Mouse (Mus musculus) midbrain, embryonic 13.5 days (tissue): ENCODE measurements at regions not wholly inside any gene's neighbourhood (a gene's known extent, or its start where the extent isn't known, plus 50 kb on each side); places are given as distances from the start of the nearest gene placed in this dataset.

ENCODE experiments used
- ATAC-seq: fragments of 200-750 bp; cut with Nextera tagmentation; 2 replicates; pipeline ENCODE4 v1.8.0; 2017; ENCODE audit warnings: mild to moderate bottlenecking, moderate TSS enrichment, moderate library complexity
- H3K27ac ChIP-seq: fragments of 300-500 bp; sonication (generic); 2 replicates; pipeline ENCODE4 v1.5.1; 2015; ENCODE audit warnings: inconsistent platforms, mild to moderate bottlenecking, moderate library complexity
- H3K27me3 ChIP-seq: fragments of 300-500 bp; sonication (generic); 2 replicates; pipeline ENCODE4 v1.6.1; 2015; ENCODE audit warnings: mild to moderate bottlenecking, inconsistent platforms
- H3K36me3 ChIP-seq: fragments of 300-500 bp; sonication (generic); 2 replicates; pipeline ENCODE4 v1.6.1; 2015; ENCODE audit warnings: mild to moderate bottlenecking, inconsistent platforms
- H3K4me1 ChIP-seq: fragments of 300-500 bp; sonication (generic); replicated peaks from 2 replicates; pipeline ENCODE4 v1.6.1; 2015; ENCODE audit warnings: inconsistent platforms
- H3K4me2 ChIP-seq: fragments of 300-500 bp; sonication (generic); replicated peaks from 2 replicates; pipeline ENCODE4 v1.6.1; 2015; ENCODE audit warnings: moderate library complexity, mild to moderate bottlenecking, inconsistent platforms
- H3K4me3 ChIP-seq: fragments of 300-500 bp; sonication (generic); replicated peaks from 2 replicates; pipeline ENCODE4 v1.5.1; 2015; ENCODE audit warnings: mild to moderate bottlenecking, inconsistent platforms
- H3K9ac ChIP-seq: fragments of 300-500 bp; sonication (generic); replicated peaks from 2 replicates; pipeline ENCODE4 v1.6.1; 2015; ENCODE audit warnings: mild to moderate bottlenecking, inconsistent platforms
- H3K9me3 ChIP-seq: fragments of 300-500 bp; sonication (generic); 2 replicates; pipeline ENCODE4 v1.6.1; 2016; ENCODE audit warnings: mild to moderate bottlenecking, inconsistent platforms
- WGBS: fragments of 180-500 bp; shearing (Covaris S2); methylation state at CpG from one replicate; pipeline ENCODE4 v1.1.7; 2015; 5-methylcytosine and 5-hydroxymethylcytosine counted together

- Histone ChIP-seq H3K4me2 (no peak overlapping the region), H3K4me3 (no peak overlapping the region), H3K27me3 (peaks cover 9% of the 10 kb centered on the region; the same call in 1 of the 2 replicates), H3K9ac (no peak overlapping the region), H3K27ac (no peak overlapping the region), H3K4me1 (peaks cover 20% of the 10 kb centered on the region; the same call in 1 of the 2 replicates), H3K36me3 (no peaks in the 10 kb centered on the region), H3K9me3 (no peaks in the 10 kb centered on the region)
- WGBS: 42% methylated on average over 1 of the region's 1 CpGs
- ATAC-seq: no peak
Measured at GRCm38 (mm10) chr7:136136666-136137065, 420.5 kb upstream of the Mki67 start.

- Histone ChIP-seq H3K4me2 (no peak overlapping the region), H3K27ac (no peak overlapping the region), H3K9ac (no peak overlapping the region), H3K4me1 (peaks cover 20% of the 10 kb centered on the region; the same call in 1 of the 2 replicates), H3K4me3 (no peak overlapping the region), H3K36me3 (no peaks in the 10 kb centered on the region), H3K27me3 (peaks cover 9% of the 10 kb centered on the region; the same call in 1 of the 2 replicates), H3K9me3 (no peaks in the 10 kb centered on the region)
- no peak for ATAC-seq
- whole genome bisulfite sequencing: 92% methylated on average over 2 of the region's 2 CpGs
Measured at GRCm38 (mm10) chr7:136137341-136137740, 421.2 kb upstream of the Mki67 start.

DNA sequence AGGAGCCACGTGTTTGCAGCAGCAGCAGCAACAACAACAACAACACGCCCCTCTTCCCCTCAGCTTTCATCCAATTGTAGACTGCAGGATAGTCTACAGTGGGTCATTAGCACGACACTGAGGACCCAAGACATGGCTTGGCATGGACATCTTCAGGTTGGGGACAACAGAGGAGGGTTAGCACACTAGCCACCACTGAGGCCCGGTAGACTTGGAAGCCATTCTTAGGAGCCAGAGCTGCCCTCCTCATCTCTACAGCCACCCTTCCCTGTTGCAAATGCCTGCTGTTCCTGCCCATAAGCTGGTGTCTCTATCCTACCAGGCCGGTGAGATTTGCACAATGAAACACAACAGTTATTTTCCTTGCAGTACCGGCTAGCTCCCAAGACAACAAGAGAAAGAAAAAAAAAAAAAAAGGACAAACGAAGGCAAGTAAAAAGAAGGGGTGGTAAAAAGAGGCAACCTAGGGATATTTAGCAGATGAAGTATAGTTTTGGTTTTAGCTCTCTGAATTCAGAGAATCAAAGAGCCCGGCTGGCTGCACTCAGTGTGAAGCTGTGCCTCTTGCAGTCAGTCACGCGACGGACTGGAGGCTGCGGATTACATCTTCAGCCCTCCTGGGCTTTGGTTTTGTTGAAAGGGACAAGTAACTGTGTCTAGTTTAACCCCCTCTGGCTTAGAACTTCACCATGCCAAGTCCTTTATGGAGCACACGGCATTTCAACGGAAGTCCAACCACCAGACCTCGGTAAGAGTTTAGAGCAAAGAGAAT is 421.9 kb upstream of the Mki67 start:
- 33% methylated on average over 15 of the region's 15 CpGs for WGBS
- H3K27ac ChIP-seq: no peak overlapping the region
- H3K9me3 ChIP-seq: no peaks in the 10 kb centered on the region
- no peaks in the 10 kb centered on the region for H3K36me3 ChIP-seq
- H3K9ac ChIP-seq: no peak overlapping the region
- H3K4me2 ChIP-seq: no peak overlapping the region
- peaks cover 20% of the 10 kb centered on the region; the same call in 1 of the 2 replicates for H3K4me1 ChIP-seq
- ATAC-seq: no peak
- no peak overlapping the region for H3K4me3 ChIP-seq
- H3K27me3 ChIP-seq: peaks cover 9% of the 10 kb centered on the region; the same call in 1 of the 2 replicates

DNA sequence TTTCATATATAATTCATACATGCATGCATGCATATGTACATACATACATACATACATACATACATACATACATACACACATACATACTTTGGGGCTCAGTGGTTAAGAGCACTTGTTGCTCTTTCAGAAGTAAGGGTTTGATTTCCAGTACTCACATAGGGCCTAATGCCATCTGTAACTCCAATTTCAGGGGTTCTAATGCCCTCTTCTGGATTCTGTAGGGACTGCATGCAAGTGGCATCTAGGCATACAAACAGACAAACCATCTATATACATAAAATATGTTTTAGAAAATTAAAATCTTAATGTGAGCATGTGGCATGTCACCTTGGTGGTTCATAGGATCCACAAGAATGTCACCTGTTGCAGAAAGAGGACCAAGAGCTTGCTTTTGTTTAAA is 426.7 kb upstream of the Mki67 start:
- no peak overlapping the region for H3K4me2 ChIP-seq
- no peak overlapping the region for H3K9ac ChIP-seq
- H3K4me3 ChIP-seq: no peak overlapping the region
- peaks cover 7% of the 10 kb centered on the region; the same call in 1 of the 2 replicates for H3K4me1 ChIP-seq
- no peaks in the 10 kb centered on the region for H3K9me3 ChIP-seq
- no peaks in the 10 kb centered on the region for H3K36me3 ChIP-seq
- H3K27ac ChIP-seq: no peak overlapping the region
- no peak for ATAC-seq
- H3K27me3 ChIP-seq: peaks cover 9% of the 10 kb centered on the region; the same call in 1 of the 2 replicates

DNA sequence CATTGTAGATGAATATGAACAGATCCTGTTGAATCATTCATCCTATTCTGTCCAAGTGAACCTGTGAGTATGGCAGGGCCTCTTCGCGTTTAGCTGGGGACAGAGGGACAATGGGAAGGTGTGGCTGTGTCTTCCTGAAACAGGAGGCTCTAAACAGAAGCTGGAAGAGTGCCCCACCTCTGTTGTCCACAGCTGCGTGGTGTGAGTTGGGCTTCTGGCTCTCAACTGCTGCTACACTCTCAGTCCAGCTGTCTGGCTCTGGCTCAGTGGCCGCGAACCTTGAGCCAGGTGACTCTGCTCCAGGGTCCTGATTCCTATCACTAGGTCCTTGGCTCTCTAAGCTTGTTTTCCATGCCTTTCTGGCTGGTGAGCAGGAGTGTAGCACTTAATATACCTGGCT is 434.0 kb upstream of the Mki67 start:
- Histone ChIP-seq H3K9me3 (no peaks in the 10 kb centered on the region), H3K4me3 (no peak overlapping the region), H3K9ac (no peak overlapping the region), H3K27ac (no peak overlapping the region), H3K4me1 (peaks cover 13% of the 10 kb centered on the region), H3K4me2 (no peak overlapping the region), H3K27me3 (no peaks in the 10 kb centered on the region), H3K36me3 (no peaks in the 10 kb centered on the region)
- 57% methylated on average over 5 of the region's 5 CpGs for WGBS
- ATAC-seq: no peak

DNA sequence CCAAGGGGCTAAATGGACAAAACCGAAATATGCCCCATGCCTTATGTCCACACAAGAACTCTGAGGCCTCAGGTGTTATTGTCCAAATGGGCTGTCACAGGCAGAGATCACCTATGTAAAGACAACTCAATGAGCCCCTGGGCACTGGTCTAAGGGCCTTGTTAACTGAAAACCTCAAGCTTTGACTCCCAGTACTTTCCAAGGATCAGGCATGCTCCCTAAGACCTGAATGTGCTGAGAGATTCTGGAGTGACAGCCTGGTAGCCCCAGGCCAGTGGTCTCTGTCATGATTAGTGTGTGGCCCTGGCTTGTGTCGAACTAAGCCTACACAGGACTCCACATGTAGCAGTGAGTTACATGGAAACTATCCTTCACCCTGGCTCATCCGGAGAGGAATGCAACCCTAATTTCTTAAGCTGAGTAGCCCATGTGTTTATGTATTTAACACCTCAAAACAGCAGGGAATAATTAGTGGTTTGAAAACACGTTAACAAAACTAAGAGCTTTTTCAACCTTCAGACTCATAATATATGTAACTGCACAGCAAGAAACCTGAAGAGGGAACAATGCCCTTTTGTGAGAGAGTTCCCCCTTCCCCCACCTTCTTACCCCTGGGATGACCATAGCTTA is 435.3 kb upstream of the Mki67 start:
- WGBS: 42% methylated on average over 4 of the region's 4 CpGs
- no peak for ATAC-seq
- Histone ChIP-seq H3K9ac (no peak overlapping the region), H3K4me3 (no peak overlapping the region), H3K36me3 (no peaks in the 10 kb centered on the region), H3K4me1 (peaks cover 13% of the 10 kb centered on the region), H3K27me3 (no peaks in the 10 kb centered on the region), H3K27ac (no peak overlapping the region), H3K9me3 (no peaks in the 10 kb centered on the region), H3K4me2 (no peak overlapping the region)

GRCm38 (mm10) chr7:136152470-136152869 is 436.3 kb upstream of the Mki67 start:
- Histone ChIP-seq H3K36me3 (no peaks in the 10 kb centered on the region), H3K4me2 (no peak overlapping the region), H3K27ac (no peak overlapping the region), H3K4me1 (peaks cover 13% of the 10 kb centered on the region), H3K4me3 (no peak overlapping the region), H3K9me3 (no peaks in the 10 kb centered on the region), H3K27me3 (no peaks in the 10 kb centered on the region), H3K9ac (no peak overlapping the region)
- ATAC-seq: no peak
- WGBS: 33% methylated on average over 5 of the region's 5 CpGs

DNA sequence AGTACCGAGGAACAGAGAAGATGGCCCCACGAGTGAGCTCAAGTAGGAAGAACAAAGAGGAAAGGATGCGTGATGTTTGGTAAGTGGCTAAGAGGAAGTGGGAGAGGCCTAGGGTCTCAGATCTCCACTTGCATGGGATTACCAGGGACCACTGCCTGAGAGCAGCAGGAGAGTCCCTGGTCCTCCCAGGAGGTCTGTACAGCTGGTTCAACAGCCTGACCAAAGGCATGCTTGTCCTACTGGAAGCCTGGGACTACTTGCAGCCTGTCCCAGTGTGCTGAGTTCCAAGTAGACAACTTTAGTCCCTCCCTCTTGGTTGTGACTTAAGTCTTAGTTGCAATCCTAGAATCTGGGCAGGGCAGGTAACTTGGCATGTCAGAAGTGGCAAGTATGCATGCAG is 437.5 kb upstream of the Mki67 start:
- Histone ChIP-seq H3K27ac (no peak overlapping the region), H3K4me1 (peaks cover 13% of the 10 kb centered on the region), H3K27me3 (no peaks in the 10 kb centered on the region), H3K36me3 (no peaks in the 10 kb centered on the region), H3K4me2 (no peak overlapping the region), H3K4me3 (no peak overlapping the region), H3K9ac (no peak overlapping the region), H3K9me3 (no peaks in the 10 kb centered on the region)
- WGBS: 74% methylated on average over 3 of the region's 3 CpGs
- ATAC-seq: no peak

DNA sequence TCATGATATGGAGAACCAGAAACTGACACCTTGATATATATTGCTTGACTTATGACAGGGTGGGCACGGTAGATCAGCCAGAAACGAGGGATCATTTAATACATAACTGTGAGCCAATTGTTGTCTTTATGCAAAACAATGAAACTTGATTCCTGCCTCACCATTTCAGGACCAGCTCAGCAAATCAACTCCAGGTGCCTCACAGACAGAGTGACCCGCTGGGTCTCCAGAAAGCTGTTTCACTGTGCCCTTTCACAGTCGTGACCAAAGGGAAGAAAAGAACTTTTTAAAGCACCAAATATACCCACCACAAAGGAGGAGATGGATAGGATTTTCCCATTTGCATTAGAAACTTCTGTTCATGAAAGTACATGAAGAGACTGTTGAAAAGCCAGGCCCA is 443.0 kb upstream of the Mki67 start:
- Histone ChIP-seq H3K9ac (no peak overlapping the region), H3K4me3 (no peak overlapping the region), H3K9me3 (no peaks in the 10 kb centered on the region), H3K4me1 (no peaks in the 10 kb centered on the region), H3K4me2 (no peak overlapping the region), H3K27ac (no peak overlapping the region), H3K36me3 (no peaks in the 10 kb centered on the region), H3K27me3 (no peaks in the 10 kb centered on the region)
- no peak for ATAC-seq
- WGBS: 37% methylated on average over 4 of the region's 4 CpGs

- ATAC-seq: no peak
- WGBS: 86% methylated on average over 2 of the region's 2 CpGs
- no peaks in the 10 kb centered on the region for H3K36me3 ChIP-seq
Measured at GRCm38 (mm10) chr7:136161526-136161925, 445.4 kb upstream of the Mki67 start.

GRCm38 (mm10) chr7:136164834-136165233 is 448.7 kb upstream of the Mki67 start:
- 92% methylated on average over 5 of the region's 5 CpGs for WGBS
- H3K9me3 ChIP-seq: no peaks in the 10 kb centered on the region
- no peak overlapping the region for H3K4me2 ChIP-seq
- H3K27ac ChIP-seq: no peak overlapping the region
- ATAC-seq: no peak
- H3K4me3 ChIP-seq: no peak overlapping the region
- no peaks in the 10 kb centered on the region for H3K4me1 ChIP-seq
- no peaks in the 10 kb centered on the region for H3K36me3 ChIP-seq
- H3K27me3 ChIP-seq: no peaks in the 10 kb centered on the region
- no peak overlapping the region for H3K9ac ChIP-seq

More at GRCm38 (mm10) chr7:136161526-136161925, 445.4 kb upstream of the Mki67 start:
- Histone ChIP-seq H3K9ac (no peak overlapping the region), H3K9me3 (no peaks in the 10 kb centered on the region), H3K4me3 (no peak overlapping the region), H3K27me3 (no peaks in the 10 kb centered on the region), H3K4me2 (no peak overlapping the region), H3K27ac (no peak overlapping the region), H3K4me1 (no peaks in the 10 kb centered on the region)

GRCm38 (mm10) chr7:136169261-136169660 is 453.1 kb upstream of the Mki67 start:
- Histone ChIP-seq H3K4me3 (no peak overlapping the region), H3K4me1 (no peaks in the 10 kb centered on the region), H3K9ac (no peak overlapping the region), H3K36me3 (no peaks in the 10 kb centered on the region), H3K27ac (no peak overlapping the region), H3K27me3 (no peaks in the 10 kb centered on the region), H3K9me3 (no peaks in the 10 kb centered on the region), H3K4me2 (no peak overlapping the region)
- ATAC-seq: no peak
- WGBS: 69% methylated on average over 4 of the region's 4 CpGs
